Mouse (Mus musculus) adrenal gland, postnatal 25 days (tissue): ENCODE measurements around the gene Fbxl18. TPM values are rescaled to one million over a fixed set of nuclear protein-coding genes. Genes with fewer than 3 reads are reported as not detected.
A peak's percentile ranks its signal among the peaks of the same experiment; 100 is the strongest.

Source experiments
- DNase-seq: peaks from one replicate; pipeline ENCODE4 v3.0.0; 2021; ENCODE audit warnings: mixed read lengths
- total RNA-seq: library from RNA; stranded (reverse); gene quantifications from 2 replicates; pipeline ENCODE4 v1.2.3, GENCODE M21; 2021

Gene Fbxl18
- total RNA-seq, 1 experiment from 2014 or later = 19.8 TPM

- DNase-seq = no peak
These were observed 20.0 kb upstream of the Fbxl18 start for GRCm38 (mm10) chr5:142915231-142915630.

GRCm38 (mm10) chr5:142912739-142913138, 17.5 kb upstream of the Fbxl18 start:
- no peak for DNase-seq

GRCm38 (mm10) chr5:142912320-142912719, 17.1 kb upstream of the Fbxl18 start:
- DNase-seq = no peak

- no peak for DNase-seq
These were observed 16.4 kb upstream of the Fbxl18 start for GRCm38 (mm10) chr5:142911629-142912028.

GRCm38 (mm10) chr5:142909576-142910278, 14.5 kb upstream of the Fbxl18 start:
- peak; percentile 42 for DNase-seq

GRCm38 (mm10) chr5:142908941-142909575, 13.8 kb upstream of the Fbxl18 start:
- DNase-seq = no peak

- DNase-seq = peak; percentile 91
These were observed 12.8 kb upstream of the Fbxl18 start for GRCm38 (mm10) chr5:142907803-142908559.

- DNase-seq = peak; percentile 40
These were observed 12.0 kb upstream of the Fbxl18 start for GRCm38 (mm10) chr5:142907048-142907802.

GRCm38 (mm10) chr5:142906532-142907047, 11.4 kb upstream of the Fbxl18 start, which contains the start of gene Actb:
Actb (minus strand) TSS chr5:142906754.
- DNase-seq = peak; percentile 97

- peak; percentile 99 for DNase-seq
These were observed 10.7 kb upstream of the Fbxl18 start for GRCm38 (mm10) chr5:142905725-142906531.

- no peak for DNase-seq
These were observed 9.9 kb upstream of the Fbxl18 start for GRCm38 (mm10) chr5:142905038-142905695.

- DNase-seq = no peak
These were observed 9.2 kb upstream of the Fbxl18 start for GRCm38 (mm10) chr5:142904208-142905037.

GRCm38 (mm10) chr5:142903470-142904207, 8.4 kb upstream of the Fbxl18 start:
- DNase-seq = no peak

- no peak for DNase-seq
These were observed 7.5 kb upstream of the Fbxl18 start for GRCm38 (mm10) chr5:142902506-142903314.

- DNase-seq = no peak
These were observed 6.8 kb upstream of the Fbxl18 start for GRCm38 (mm10) chr5:142901846-142902505.

- DNase-seq = peak; percentile 58
These were observed 6.2 kb upstream of the Fbxl18 start for GRCm38 (mm10) chr5:142901355-142901802.

- no peak for DNase-seq
These were observed 5.4 kb upstream of the Fbxl18 start for GRCm38 (mm10) chr5:142900651-142901050.
